Mouse (Mus musculus) embryonic facial prominence, embryonic 10.5 days (tissue): ENCODE measurements around the gene Sytl4. TPM values are rescaled to one million over a fixed set of nuclear protein-coding genes. Genes with fewer than 3 reads are reported as not detected.

Source experiments
- DNase-seq: peaks from one replicate; pipeline ENCODE4 v3.0.0-alpha.2; 2017; ENCODE audit warnings: low spot score
- H3K27ac ChIP-seq: fragments of 300-500 bp; sonication (generic); replicated peaks from 2 replicates; pipeline ENCODE4 v1.5.1; 2016; ENCODE audit warnings: mild to moderate bottlenecking
- H3K27me3 ChIP-seq: fragments of 300-500 bp; sonication (generic); replicated peaks from 2 replicates; pipeline ENCODE4 v1.6.1; 2016; ENCODE audit warnings: low read depth, mild to moderate bottlenecking; ENCODE audit not compliant: poor library complexity, severe bottlenecking
- H3K36me3 ChIP-seq: fragments of 300-500 bp; sonication (generic); replicated peaks from 2 replicates; pipeline ENCODE4 v1.6.1; 2016; ENCODE audit warnings: mild to moderate bottlenecking, moderate library complexity
- H3K4me1 ChIP-seq: fragments of 300-500 bp; sonication (generic); 2 replicates; pipeline ENCODE4 v1.6.1; 2016
- H3K4me3 ChIP-seq: fragments of 300-500 bp; sonication (generic); 2 replicates; pipeline ENCODE4 v1.5.1; 2016; ENCODE audit warnings: mild to moderate bottlenecking, moderate library complexity
- H3K9me3 ChIP-seq: fragments of 300-500 bp; sonication (generic); 2 replicates; pipeline ENCODE4 v1.6.1; 2016; ENCODE audit warnings: mild to moderate bottlenecking
- WGBS: fragments of 180-500 bp; shearing (Covaris S2); methylation state at CpG from one replicate; pipeline ENCODE4 v1.1.7; 2016; 5-methylcytosine and 5-hydroxymethylcytosine counted together
- polyA plus RNA-seq: library from polyadenylated mRNA; unstranded; fragments of >200 nt; fragmentation: Nextera tagmentation; extraction: Ambion mirVana; gene quantifications from 2 replicates; pipeline ENCODE4 v1.2.1, GENCODE M21; 2016

Sytl4 gene
- polyA plus RNA-seq, 1 experiment from 2014 or later, result 1.7 TPM

- H3K36me3 ChIP-seq, result no peaks in the 10 kb centered on the region
- no peak overlapping the region for H3K27ac ChIP-seq
- WGBS, result 75% methylated on average over 4 of the region's 4 CpGs
- H3K27me3 ChIP-seq, result peaks cover 66% of the 10 kb centered on the region
- H3K4me1 ChIP-seq, result no peaks in the 10 kb centered on the region
- no peaks in the 10 kb centered on the region for H3K9me3 ChIP-seq
- no peak overlapping the region for H3K4me3 ChIP-seq
- no peak for DNase-seq
These were observed 60.4 kb downstream of the Sytl4 start for GRCm38 (mm10) chrX:133921187-133921586.

DNA sequence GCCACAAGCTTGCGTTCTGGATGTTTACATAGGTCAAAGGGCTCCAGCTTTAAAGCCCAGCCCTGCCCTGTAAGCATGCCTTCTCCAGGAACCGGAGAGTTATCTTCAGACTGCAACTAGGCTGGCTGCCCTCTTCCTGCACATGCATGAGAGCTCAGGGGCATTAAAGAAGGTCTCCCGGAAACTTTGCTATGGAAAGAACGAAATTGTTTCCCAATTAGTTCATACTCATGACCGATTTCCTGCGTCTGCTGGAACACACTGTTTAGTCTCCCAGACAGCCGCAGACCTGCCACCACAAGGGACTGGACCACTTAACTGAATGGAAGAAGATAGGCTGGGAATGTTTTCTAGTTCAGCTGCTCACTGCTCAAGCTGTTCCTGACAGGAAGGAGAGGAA is 67.4 kb downstream of the Sytl4 start:
- Histone ChIP-seq H3K27me3 (peaks cover 96% of the 10 kb centered on the region), H3K36me3 (no peaks in the 10 kb centered on the region), H3K4me1 (peaks cover 9% of the 10 kb centered on the region; the same call in 1 of the 2 replicates), H3K9me3 (no peaks in the 10 kb centered on the region), H3K27ac (0 out of 2 replicates have a peak overlapping the region, but pooled peaks have one; percentile 24), H3K4me3 (no peak overlapping the region)
- WGBS, result 51% methylated on average over 7 of the region's 7 CpGs
- DNase-seq, result no peak

DNA sequence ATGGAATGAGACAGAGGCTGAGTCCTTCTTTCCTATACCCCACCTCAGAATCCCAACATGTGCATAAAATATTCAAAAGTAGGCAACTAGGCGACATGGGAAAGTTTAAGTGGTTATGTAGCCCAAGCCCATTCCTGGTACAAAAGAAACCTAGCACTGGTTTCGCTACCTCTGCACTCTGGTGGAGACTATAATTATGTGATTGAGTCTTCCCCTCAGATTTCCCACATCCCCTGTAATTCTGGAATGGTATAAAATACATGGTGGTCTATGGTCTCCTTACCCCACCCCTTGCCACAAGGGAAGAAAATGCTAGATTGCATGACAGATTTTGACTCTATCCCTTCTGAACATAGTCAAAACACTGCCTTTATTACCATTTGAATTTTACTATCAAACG is 68.6 kb downstream of the Sytl4 start:
- WGBS, result 82% methylated on average over 3 of the region's 3 CpGs
- Histone ChIP-seq H3K27ac (no peak overlapping the region), H3K4me1 (peaks cover 12% of the 10 kb centered on the region; the same call in 1 of the 2 replicates), H3K9me3 (no peaks in the 10 kb centered on the region), H3K36me3 (no peaks in the 10 kb centered on the region), H3K4me3 (no peak overlapping the region), H3K27me3 (peaks cover 90% of the 10 kb centered on the region)
- no peak for DNase-seq

DNA sequence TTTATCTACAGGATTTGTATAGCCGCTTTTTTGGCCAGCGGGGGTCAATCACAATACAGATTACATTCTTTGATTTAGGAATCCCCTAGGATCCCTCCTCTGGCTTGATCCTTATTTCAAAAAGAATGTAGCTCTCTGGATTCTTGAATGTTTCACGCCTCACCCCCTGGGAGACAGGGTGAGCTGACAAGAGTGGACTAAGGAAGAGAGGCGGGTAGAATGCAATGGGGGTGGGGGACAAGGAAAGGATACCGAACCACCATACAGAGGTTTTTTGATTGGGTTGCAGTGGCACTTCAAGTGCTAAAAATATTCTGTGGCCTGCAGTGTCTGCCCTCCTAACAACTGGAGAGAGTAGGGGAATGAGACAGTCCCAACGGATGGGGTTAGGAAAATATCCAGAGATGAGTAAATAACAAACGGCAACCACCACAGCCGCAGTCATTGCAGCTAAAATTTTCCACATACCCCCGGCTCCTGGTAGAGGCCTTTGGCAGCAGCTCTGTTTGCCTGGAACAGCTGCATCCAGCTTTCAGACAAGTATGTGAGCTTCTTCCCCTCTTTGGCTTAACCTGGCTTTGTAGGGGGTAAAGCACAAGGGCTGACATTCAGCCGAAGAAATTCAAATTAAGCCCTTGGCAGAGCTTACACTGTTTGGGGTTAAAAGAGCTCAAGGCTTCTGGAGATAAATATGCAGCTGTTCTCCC is 70.1 kb downstream of the Sytl4 start:
- Histone ChIP-seq H3K4me1 (peaks cover 12% of the 10 kb centered on the region; the same call in 1 of the 2 replicates), H3K4me3 (no peak overlapping the region), H3K36me3 (no peaks in the 10 kb centered on the region), H3K27ac (no peak overlapping the region), H3K9me3 (no peaks in the 10 kb centered on the region), H3K27me3 (peaks cover 77% of the 10 kb centered on the region)
- no peak for DNase-seq
- WGBS, result 33% methylated on average over 10 of the region's 10 CpGs

- 35% methylated on average over 3 of the region's 3 CpGs for WGBS
- Histone ChIP-seq H3K4me3 (no peak within 1 kb of the TSS), H3K36me3 (no peaks in the 10 kb centered on the region), H3K9me3 (no peaks in the 10 kb centered on the region), H3K4me1 (0 out of 2 replicates have a peak, but pooled peaks cover 4% of the 10 kb centered on the region), H3K27me3 (peaks cover 45% of the 10 kb centered on the region), H3K27ac (no peak within 1 kb of the TSS)
- DNase-seq, result no peak
These were observed 73.4 kb downstream of the Sytl4 start, which contains the start of gene Srpx2 for GRCm38 (mm10) chrX:133908261-133908660. TSS of gene Srpx2 (plus strand) at chrX:133908426.

DNA sequence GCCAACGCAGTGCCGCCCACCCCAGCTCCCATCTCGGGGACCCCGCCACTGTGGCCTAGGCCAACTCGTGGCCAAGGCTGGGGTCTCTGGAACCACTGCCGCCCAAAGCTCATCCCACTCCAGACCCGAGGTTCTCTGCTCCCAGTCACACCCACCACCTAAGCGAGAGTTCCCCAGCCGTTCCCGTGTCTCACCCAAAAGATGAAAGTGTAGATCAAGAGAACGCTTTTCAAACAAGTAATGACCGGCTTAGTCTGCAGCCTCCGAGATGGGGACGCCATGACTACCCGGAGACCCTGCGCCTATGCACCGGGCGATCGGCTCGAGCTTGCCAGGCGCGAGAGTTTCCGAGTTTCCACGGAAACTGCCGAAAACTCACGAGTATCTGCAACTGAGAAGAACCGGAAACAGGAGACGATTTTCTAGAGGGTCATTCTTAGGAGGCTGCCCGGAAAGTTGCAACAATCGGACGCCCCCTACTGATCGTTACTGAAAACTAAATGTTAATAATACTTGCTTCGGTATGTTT is 83.5 kb downstream of the Sytl4 start, which contains the start of gene Tspan6:
Tspan6 (minus strand) TSS at position 416 of the 529 bp plus-strand sequence.
- Histone ChIP-seq H3K9me3 (no peaks in the 10 kb centered on the region), H3K4me3 (peak within 1 kb of the TSS; percentile 66), H3K36me3 (peaks cover 30% of the 10 kb centered on the region), H3K27me3 (peaks cover 10% of the 10 kb centered on the region), H3K27ac (peak within 1 kb of the TSS; percentile 92), H3K4me1 (no peaks in the 10 kb centered on the region)
- 21% methylated on average over 33 of the region's 33 CpGs for WGBS
- peak; percentile 86 for DNase-seq

DNA sequence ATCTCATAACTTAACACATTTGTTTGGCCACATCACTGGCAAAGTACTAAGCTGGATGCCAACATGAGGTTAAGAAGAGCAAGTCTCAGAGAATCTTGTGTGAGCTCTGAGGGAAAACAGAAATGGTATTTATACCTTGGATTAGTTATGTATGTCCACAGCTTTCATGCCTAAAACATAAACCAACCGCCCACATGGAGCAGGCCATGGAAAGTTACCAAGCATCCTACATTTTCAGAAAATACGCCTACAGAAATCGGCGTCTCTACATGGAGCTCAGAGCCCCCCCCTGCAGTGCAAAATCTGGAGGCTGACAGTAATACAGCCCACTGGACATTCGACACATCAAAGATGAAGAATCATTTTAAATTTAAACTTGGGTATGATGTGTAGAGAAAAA is 93.5 kb downstream of the Sytl4 start:
- H3K9me3 ChIP-seq, result no peaks in the 10 kb centered on the region
- peaks cover 31% of the 10 kb centered on the region for H3K36me3 ChIP-seq
- 91% methylated on average over 5 of the region's 5 CpGs for WGBS
- H3K4me3 ChIP-seq, result no peak overlapping the region
- no peaks in the 10 kb centered on the region for H3K4me1 ChIP-seq
- H3K27ac ChIP-seq, result no peak overlapping the region
- no peak for DNase-seq
- H3K27me3 ChIP-seq, result no peaks in the 10 kb centered on the region; the same call in 1 of the 2 replicates

DNA sequence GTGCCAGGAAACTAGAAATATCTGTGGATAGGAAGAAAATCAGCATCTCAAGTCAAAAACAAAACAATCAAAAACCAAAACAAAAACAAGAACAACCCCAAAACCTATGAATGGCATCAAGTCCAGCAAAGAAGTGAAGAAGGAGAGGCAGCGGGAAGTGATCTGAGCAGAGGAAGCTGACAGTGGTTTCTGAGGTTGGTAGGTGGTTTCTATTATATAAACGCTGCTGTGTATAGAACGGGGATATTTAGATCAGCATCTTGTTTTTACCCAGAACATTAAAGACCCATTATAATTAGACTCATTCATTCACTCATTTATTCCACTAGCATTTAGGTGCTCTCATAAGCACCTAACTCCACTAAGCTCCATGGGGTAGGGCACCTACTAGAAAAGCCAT is 94.3 kb downstream of the Sytl4 start:
- H3K4me3 ChIP-seq, result no peak overlapping the region
- no peaks in the 10 kb centered on the region; the same call in 1 of the 2 replicates for H3K27me3 ChIP-seq
- no peak for DNase-seq
- H3K27ac ChIP-seq, result no peak overlapping the region
- H3K9me3 ChIP-seq, result no peaks in the 10 kb centered on the region
- WGBS, result 92% methylated on average over 3 of the region's 3 CpGs
- no peaks in the 10 kb centered on the region for H3K4me1 ChIP-seq
- peaks cover 23% of the 10 kb centered on the region for H3K36me3 ChIP-seq

Other genes starting within 250 kb of the Sytl4 start
- gene Tnmd, start 130.8 kb downstream of the Sytl4 start, polyA plus RNA-seq, result 0.32 TPM in 1 of 2 replicates, not detected in the other
- 198 and 205 TPM in 2 replicates for gene Tspan6, start 83.4 kb downstream of the Sytl4 start, polyA plus RNA-seq
- gene Srpx2, start 73.4 kb downstream of the Sytl4 start, polyA plus RNA-seq, result 0.45 and 0.59 TPM in 2 replicates
- gene Cstf2, start 77.4 kb upstream of the Sytl4 start, polyA plus RNA-seq, result 68.1 and 68.3 TPM in 2 replicates
- gene Xkrx, start 180.3 kb upstream of the Sytl4 start, polyA plus RNA-seq, result not detected in 2 replicates
- not detected in 2 replicates for gene Arl13a, start 205.7 kb upstream of the Sytl4 start, polyA plus RNA-seq
- gene Nox1, start 240.1 kb upstream of the Sytl4 start, polyA plus RNA-seq, result 0.06 TPM in 1 of 2 replicates, not detected in the other